Mouse (Mus musculus) thymus, adult 2 months (tissue): Measurements from ENCODE around the gene Fam151a. TPM values are rescaled to one million over a fixed set of nuclear protein-coding genes. Genes with fewer than 3 reads are reported as not detected.
"Not testable (repeated sequence)": the region's sequence is repeated elsewhere in the genome, so short reads cannot be mapped to it uniquely, and the experiment has no call there.

Experiments
- DNase-seq: peaks from one replicate; pipeline ENCODE4 v3.0.0; 2021
- H3K27ac ChIP-seq: fragments of 200-500 bp; 2 replicates; pipeline ENCODE4 v1.5.1; 2012; ENCODE audit warnings: low read length, control low read depth; ENCODE audit not compliant: control insufficient read depth, insufficient read depth
- H3K27me3 ChIP-seq: fragments of 200-500 bp; 2 replicates; pipeline ENCODE4 v1.6.1; 2012; ENCODE audit warnings: mild to moderate bottlenecking, low read length, moderate library complexity, mixed read lengths; ENCODE audit not compliant: control insufficient read depth, insufficient read depth
- H3K36me3 ChIP-seq: fragments of 200-500 bp; 2 replicates; pipeline ENCODE4 v1.6.1; 2012; ENCODE audit warnings: mild to moderate bottlenecking, low read length, moderate library complexity; ENCODE audit not compliant: control insufficient read depth, insufficient read depth
- H3K4me1 ChIP-seq: fragments of 200-500 bp; replicated peaks from 2 replicates; pipeline ENCODE4 v1.6.1; 2012; ENCODE audit warnings: low read length; ENCODE audit not compliant: control insufficient read depth, insufficient read depth
- H3K4me3 ChIP-seq: fragments of 200-500 bp; 2 replicates; pipeline ENCODE4 v1.5.1; 2012; ENCODE audit warnings: mild to moderate bottlenecking, low read length, control low read depth, moderate library complexity; ENCODE audit not compliant: control insufficient read depth, insufficient read depth
- CTCF ChIP-seq: fragments of 200-500 bp; IDR thresholded peaks from 2 replicates; pipeline ENCODE4 v1.5.1; 2012; ENCODE audit warnings: mild to moderate bottlenecking, control low read depth, low read length, moderate library complexity, borderline replicate concordance; ENCODE audit not compliant: control insufficient read depth, poor library complexity, insufficient read depth; ENCODE audit errors: extremely low read depth
- POLR2A ChIP-seq: fragments of 200-500 bp; IDR thresholded peaks from 2 replicates; pipeline ENCODE4 v1.6.1; 2012; ENCODE audit warnings: mild to moderate bottlenecking, low read length, control low read depth, moderate library complexity; ENCODE audit not compliant: control insufficient read depth, poor library complexity, insufficient read depth; ENCODE audit errors: extremely low read depth
- WGBS: fragments of 180-500 bp; shearing (Covaris S2); methylation state at CpG from one replicate; pipeline ENCODE4 v1.1.7; 2018; 5-methylcytosine and 5-hydroxymethylcytosine counted together
- polyA plus RNA-seq: library from polyadenylated mRNA; depleted of rRNA; stranded (reverse); fragments of >200 nt; gene quantifications from 2 replicates; pipeline ENCODE4 v1.2.3, GENCODE M21; 2012

Fam151a gene
- polyA plus RNA-seq, 1 experiment = 1.2 TPM

- H3K36me3 ChIP-seq = no peaks in the 10 kb centered on the region
- DNase-seq = no peak
- H3K27ac ChIP-seq = no peak overlapping the region
- H3K4me3 ChIP-seq = no peak overlapping the region
- 92% methylated on average over 11 of the region's 11 CpGs for WGBS
- TF ChIP-seq POLR2A (no peak), CTCF (no peak)
- no peaks in the 10 kb centered on the region for H3K4me1 ChIP-seq
- H3K27me3 ChIP-seq = no peaks in the 10 kb centered on the region
Observed at GRCm38 (mm10) chr4:106704416-106704815, 29.3 kb upstream of the Fam151a start.

GRCm38 (mm10) chr4:106705096-106705665, 28.5 kb upstream of the Fam151a start:
- Histone ChIP-seq H3K27ac (no peak overlapping the region), H3K4me1 (no peaks in the 10 kb centered on the region), H3K27me3 (no peaks in the 10 kb centered on the region), H3K36me3 (no peaks in the 10 kb centered on the region), H3K4me3 (no peak overlapping the region)
- 71% methylated on average over 8 of the region's 8 CpGs for WGBS
- no peak for TF ChIP-seq CTCF
- no peak for TF ChIP-seq POLR2A
- no peak for DNase-seq

- Histone ChIP-seq H3K36me3 (no peaks in the 10 kb centered on the region), H3K4me1 (no peaks in the 10 kb centered on the region), H3K4me3 (no peak overlapping the region), H3K27me3 (no peaks in the 10 kb centered on the region), H3K27ac (no peak overlapping the region)
- no peak for DNase-seq
- 43% methylated on average over 5 of the region's 5 CpGs for WGBS
- TF ChIP-seq POLR2A (no peak), CTCF (no peak)
Observed at GRCm38 (mm10) chr4:106707957-106708356, 25.7 kb upstream of the Fam151a start.

DNA sequence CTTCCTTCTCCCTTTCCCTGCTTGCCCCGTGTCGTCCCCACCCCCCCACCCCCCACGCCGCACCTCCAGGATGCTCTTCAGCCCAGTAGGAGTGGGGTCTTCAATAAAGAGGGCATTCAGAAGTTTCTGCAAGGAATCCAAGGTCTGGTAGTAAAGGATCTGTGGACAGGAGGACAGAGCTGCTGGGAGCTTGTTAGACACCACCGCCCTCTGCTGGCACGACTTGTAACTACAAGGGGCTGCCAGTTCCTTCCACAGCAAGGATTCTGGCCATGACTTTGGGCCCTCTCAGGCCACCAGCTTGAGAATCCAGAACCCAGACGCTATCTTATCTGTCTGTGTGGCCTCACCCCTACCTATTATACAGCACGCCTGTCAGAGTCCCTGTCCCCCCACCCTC, 25.3 kb upstream of the Fam151a start:
- TF ChIP-seq POLR2A = no peak
- peak; percentile 84; the same call in 1 of the 2 replicates for TF ChIP-seq CTCF
- Histone ChIP-seq H3K4me1 (no peaks in the 10 kb centered on the region), H3K36me3 (no peaks in the 10 kb centered on the region), H3K4me3 (no peak overlapping the region), H3K27ac (no peak overlapping the region), H3K27me3 (no peaks in the 10 kb centered on the region)
- DNase-seq = peak; percentile 74
- under 1% methylated on average over 8 of the region's 8 CpGs for WGBS

- no peak for DNase-seq
- no peaks in the 10 kb centered on the region for H3K27me3 ChIP-seq
- H3K4me1 ChIP-seq = no peaks in the 10 kb centered on the region
- H3K4me3 ChIP-seq = no peak overlapping the region
- no peak overlapping the region for H3K27ac ChIP-seq
- 88% methylated on average over 6 of the region's 6 CpGs for WGBS
- no peaks in the 10 kb centered on the region for H3K36me3 ChIP-seq
- TF ChIP-seq POLR2A = no peak
- TF ChIP-seq CTCF = no peak
Observed at GRCm38 (mm10) chr4:106713622-106714021, 20.1 kb upstream of the Fam151a start.

GRCm38 (mm10) chr4:106720631-106721030, 13.1 kb upstream of the Fam151a start:
- 88% methylated on average over 4 of the region's 4 CpGs for WGBS
- Histone ChIP-seq H3K27me3 (no peaks in the 10 kb centered on the region), H3K4me1 (no peaks in the 10 kb centered on the region), H3K27ac (no peak overlapping the region), H3K4me3 (no peak overlapping the region), H3K36me3 (no peaks in the 10 kb centered on the region)
- TF ChIP-seq POLR2A (no peak), CTCF (no peak)
- no peak for DNase-seq

DNA sequence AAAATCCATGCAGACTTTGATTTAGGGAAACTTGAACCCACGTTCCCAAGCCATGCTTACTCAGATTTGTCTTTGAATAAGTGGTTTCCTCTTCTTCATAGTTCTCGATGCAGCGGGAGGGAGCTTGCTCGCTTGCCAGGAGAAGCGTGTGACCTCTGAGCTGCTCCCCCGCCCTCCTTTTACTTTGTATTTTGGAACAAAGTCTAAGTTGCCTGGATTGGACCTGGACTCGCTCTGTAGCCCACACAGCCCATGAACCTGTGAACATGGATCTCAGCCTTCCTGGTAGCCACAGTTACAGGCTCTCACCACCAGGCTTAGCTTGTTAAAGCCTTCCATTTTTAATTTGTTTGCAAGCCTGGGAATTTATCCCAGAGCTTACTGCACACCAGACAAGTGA, 2.9 kb upstream of the Fam151a start, which contains the start of gene Mroh7:
Gene Mroh7, minus strand, starts transcription at position 112 of the 400 bp plus-strand sequence.
- Histone ChIP-seq H3K27ac (no peak within 1 kb of the TSS), H3K27me3 (no peaks in the 10 kb centered on the region), H3K4me1 (no peaks in the 10 kb centered on the region), H3K36me3 (no peaks in the 10 kb centered on the region), H3K4me3 (no peak within 1 kb of the TSS)
- 74% methylated on average over 7 of the region's 7 CpGs for WGBS
- TF ChIP-seq CTCF (no peak), POLR2A (no peak)
- no peak for DNase-seq

GRCm38 (mm10) chr4:106736884-106737283, 3.2 kb downstream of the Fam151a start:
- WGBS = 94% methylated on average over 1 of the region's 1 CpGs

More at GRCm38 (mm10) chr4:106736884-106737283, 3.2 kb downstream of the Fam151a start:
- H3K4me3 ChIP-seq, H3K27me3 ChIP-seq, H3K27ac ChIP-seq, DNase-seq, H3K36me3 ChIP-seq, H3K4me1 ChIP-seq: not testable (repeated sequence)
